Mouse (Mus musculus) brown adipose tissue, adult 24 weeks (tissue): ENCODE data around the gene Gm20517. TPM values are rescaled to one million over a fixed set of nuclear protein-coding genes. Genes with fewer than 3 reads are reported as not detected.

Experiments used
- H3K27ac ChIP-seq: fragments of 200-500 bp; replicated peaks from 2 replicates; pipeline ENCODE4 v1.5.1; 2012; ENCODE audit warnings: low read depth, mild to moderate bottlenecking, low read length
- H3K4me1 ChIP-seq: fragments of 200-500 bp; 2 replicates; pipeline ENCODE4 v1.6.1; 2012; ENCODE audit warnings: low read length, mixed read lengths; ENCODE audit not compliant: control insufficient read depth, insufficient read depth, insufficient read length
- H3K4me3 ChIP-seq: fragments of 200-500 bp; 2 replicates; pipeline ENCODE4 v1.5.1; 2012; ENCODE audit warnings: low read depth, mild to moderate bottlenecking, low read length, moderate library complexity; ENCODE audit not compliant: insufficient read depth
- polyA plus RNA-seq: library from polyadenylated mRNA; stranded (reverse); fragments of >200 nt; gene quantifications from 2 replicates; pipeline ENCODE4 v1.2.4, GENCODE M21; 2012; ENCODE audit not compliant: missing spikeins, insufficient read depth, insufficient read length

Gm20517 gene
- polyA plus RNA-seq, 1 experiment, result 5.0 TPM

DNA sequence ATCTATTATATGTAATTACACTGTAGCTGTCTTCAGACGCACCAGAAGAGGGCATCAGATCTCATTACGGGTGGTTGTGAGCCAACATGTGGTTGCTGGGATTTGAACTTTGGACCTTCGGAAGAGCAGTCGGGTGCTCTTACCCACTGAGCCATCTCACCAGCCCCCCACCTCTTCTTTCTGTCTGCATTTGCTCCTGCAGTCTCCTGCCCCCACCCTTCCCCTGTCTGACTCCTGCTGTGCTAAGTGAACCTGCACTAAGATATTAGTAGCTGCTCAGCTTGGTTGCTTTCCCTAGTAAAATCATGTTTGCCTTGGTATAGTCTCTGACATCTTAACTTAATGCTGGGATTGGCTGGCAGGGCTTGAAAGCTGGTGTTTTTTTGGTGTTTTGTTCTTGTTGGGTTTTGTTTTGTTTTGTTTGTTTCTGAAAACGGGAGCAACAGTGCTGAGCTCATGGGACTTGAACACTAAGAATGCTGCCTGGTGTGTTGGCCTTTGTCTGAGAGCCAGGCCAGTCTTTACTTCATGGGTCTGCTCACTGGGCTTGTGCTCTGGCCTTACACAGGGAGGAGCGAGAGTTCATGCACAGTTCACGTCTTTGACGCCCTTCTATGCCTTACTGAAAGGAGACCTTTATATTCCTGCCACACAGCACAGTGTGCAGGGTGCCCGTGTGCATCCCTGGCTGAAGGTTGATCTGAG lies 51.8 kb downstream of the Gm20517 start:
- Histone ChIP-seq H3K4me1 (peaks cover 2% of the 10 kb centered on the region; the same call in 1 of the 2 replicates), H3K4me3 (no peak overlapping the region), H3K27ac (no peak overlapping the region)

DNA sequence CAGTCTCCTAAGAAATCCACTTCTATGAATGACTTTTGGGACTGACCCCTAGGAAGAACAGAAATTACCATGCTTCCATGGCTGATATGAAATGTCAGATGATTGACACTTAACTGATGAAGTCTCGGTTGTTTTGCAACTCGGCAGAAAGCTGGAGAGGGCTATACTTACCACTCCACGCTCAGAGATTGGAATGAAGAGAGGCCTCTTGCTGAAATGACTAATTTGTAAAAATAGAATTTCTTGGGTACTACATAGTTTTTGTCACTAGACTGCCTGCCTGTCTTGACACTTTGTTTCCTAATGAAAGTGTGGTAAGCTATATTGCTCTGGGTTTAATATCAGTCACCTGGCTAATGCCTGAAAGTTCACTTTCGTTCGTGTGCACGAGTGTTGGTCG lies 53.1 kb downstream of the Gm20517 start:
- no peak overlapping the region for H3K27ac ChIP-seq

DNA sequence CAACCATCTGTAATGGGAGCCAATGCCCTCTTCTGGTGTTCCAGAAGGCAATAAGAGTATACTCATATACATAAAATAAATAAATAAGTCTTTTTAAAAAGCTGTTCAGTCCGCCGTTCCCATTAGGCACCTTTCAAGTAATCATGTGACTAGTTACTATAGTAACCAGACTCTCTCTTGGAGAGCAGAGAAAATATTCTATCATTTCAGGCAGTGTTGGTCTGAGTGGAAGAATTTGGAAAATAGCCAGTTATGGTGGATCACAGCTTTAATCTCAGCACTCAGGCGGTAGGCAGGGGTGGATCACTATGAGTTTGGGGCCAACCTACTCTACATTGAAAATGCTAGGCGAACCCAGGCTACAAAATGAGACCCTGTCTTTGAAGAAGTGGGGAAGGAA lies 57.8 kb downstream of the Gm20517 start:
- Histone ChIP-seq H3K4me3 (no peak overlapping the region), H3K4me1 (0 out of 2 replicates have a peak, but pooled peaks cover 2% of the 10 kb centered on the region), H3K27ac (no peak overlapping the region)

More for the DNA sequence above, 53.1 kb downstream of the Gm20517 start:
- H3K4me3 ChIP-seq, result no peak overlapping the region
- H3K4me1 ChIP-seq, result no peaks in the 10 kb centered on the region

DNA sequence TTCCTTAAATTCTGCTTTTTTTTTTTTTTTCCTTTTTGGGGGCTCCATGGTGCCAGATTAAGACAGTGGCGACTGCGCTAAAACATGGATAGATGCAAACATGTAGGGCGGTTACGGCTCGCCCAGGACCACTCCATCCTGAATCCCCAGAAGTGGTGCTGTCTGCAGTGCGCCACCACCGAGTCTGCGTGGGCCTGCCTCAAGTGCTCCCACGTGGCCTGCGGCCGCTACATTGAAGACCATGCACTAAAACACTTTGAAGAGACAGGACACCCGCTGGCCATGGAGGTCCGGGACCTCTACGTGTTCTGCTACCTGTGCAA lies 60.6 kb downstream of the Gm20517 start:
- Histone ChIP-seq H3K4me1 (0 out of 2 replicates have a peak, but pooled peaks cover 2% of the 10 kb centered on the region), H3K4me3 (peak overlapping the region; percentile 26; the same call in 1 of the 2 replicates), H3K27ac (no peak overlapping the region)

DNA sequence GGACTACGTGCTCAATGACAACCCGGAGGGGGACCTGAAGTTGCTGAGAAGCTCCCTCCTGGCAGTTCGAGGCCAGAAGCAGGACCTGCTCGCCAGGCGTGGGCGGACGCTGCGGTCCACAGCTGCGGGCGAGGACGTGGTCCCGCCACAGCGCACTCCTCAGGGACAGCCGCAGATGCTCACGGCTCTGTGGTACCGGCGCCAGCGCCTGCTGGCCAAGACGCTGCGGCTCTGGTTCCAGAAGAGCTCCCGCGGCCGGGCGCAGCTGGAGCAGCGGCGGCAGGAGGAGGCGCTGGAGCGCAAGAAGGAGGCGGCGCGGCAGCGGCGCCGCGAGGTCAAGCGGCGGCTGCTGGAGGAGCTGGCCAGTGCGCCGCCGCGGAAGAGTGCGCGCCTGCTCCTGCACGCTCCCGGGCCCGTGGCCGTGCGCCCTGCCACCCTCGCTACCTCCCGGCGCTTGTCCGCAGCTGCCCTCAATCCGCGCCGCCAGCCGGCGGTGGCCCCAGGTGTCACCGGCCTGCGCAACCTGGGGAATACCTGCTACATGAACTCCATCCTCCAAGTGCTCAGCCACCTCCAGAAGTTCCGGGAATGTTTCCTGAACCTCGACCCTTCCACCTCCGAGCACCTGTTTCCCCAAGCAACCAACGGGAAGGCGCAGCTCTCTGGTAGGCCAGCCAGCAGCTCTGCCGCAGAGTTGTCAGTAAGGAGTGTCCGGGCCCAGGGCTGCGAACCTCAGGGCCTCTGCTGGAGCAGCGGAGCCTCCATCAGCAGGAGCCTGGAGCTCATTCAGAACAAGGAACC lies 61.1 kb downstream of the Gm20517 start:
- no peak overlapping the region for H3K27ac ChIP-seq
- peak overlapping the region; percentile 55 for H3K4me3 ChIP-seq
- H3K4me1 ChIP-seq, result 0 out of 2 replicates have a peak, but pooled peaks cover 2% of the 10 kb centered on the region

DNA sequence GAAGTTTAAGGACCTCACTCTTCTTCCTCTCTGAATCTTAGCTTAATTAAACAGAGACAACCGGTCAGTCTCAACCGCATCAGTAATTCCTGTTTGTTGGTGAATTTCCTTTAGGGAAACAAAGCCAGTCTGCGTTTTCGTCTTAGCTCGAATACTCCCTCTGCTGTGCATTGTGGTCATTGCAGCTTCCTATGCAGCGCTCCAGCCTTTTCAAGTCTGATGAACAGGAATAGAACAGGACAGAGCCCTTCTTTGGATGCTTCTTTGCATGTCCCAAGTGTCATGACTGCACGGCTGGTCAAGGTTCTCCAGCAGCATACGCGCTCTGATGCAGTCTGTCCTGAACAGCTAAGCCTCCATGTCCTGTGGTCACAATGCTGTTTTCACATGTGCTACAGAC lies 65.2 kb downstream of the Gm20517 start:
- H3K4me1 ChIP-seq, result 0 out of 2 replicates have a peak, but pooled peaks cover 2% of the 10 kb centered on the region
- no peak overlapping the region for H3K27ac ChIP-seq
- H3K4me3 ChIP-seq, result no peak overlapping the region

DNA sequence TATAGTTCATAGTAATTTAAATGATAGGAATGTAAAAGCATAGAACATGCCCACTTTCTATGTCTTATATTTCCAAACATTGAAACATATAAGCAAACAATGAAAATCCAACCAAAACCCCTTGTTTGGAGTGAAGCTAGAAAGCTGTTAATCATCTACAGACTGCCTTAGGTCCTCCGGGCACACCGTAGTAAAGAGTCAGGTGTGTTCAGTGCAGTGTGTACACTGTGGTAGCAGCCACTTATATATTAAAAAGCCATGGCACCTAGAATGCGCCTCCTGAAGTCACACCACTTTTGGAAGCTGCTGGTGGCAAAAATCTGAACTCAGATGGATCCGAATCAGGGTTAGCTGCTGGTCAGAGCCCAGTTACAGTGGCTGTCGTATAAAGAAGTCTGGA lies 66.8 kb downstream of the Gm20517 start:
- Histone ChIP-seq H3K4me1 (no peaks in the 10 kb centered on the region), H3K4me3 (no peak overlapping the region), H3K27ac (no peak overlapping the region)

DNA sequence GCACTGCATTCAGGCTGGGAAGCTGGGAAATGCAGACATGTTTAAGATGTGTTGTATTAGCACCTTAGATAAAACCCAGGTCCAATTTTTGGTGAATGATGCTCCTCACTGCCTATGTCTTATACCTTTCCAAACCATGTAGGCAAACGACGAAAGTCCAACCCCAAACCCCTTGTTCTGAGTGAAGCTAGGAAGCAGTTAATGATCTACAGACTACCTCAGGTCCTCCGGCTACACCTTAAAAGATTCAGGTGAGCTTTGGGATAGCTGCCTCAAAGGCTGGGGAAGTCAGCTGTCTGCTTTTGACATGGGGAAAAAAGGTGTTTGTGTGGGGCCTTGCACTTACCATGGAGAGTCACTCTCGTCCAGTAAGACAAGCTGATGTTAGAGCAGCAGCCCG lies 67.3 kb downstream of the Gm20517 start:
- no peak overlapping the region for H3K27ac ChIP-seq

DNA sequence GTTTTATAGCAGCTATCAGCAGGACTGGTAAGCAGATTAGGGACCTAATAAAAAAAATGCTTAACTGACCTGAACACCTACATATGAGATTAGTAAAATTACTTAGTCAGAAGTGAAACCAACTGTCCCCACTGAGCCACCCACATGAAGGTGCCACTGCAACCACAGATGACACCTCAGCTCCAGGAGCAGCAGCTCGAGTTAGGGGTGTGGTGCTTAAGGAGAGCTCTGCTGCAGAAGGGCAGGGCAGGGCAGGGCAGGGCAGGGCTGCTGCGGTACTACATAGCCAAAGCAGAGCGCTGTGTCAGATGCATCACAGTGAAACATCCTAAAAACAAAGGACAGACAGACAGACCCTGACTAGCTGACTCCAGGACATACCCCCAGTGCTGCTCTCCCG lies 71.4 kb downstream of the Gm20517 start:
- Histone ChIP-seq H3K4me3 (no peak overlapping the region), H3K4me1 (no peaks in the 10 kb centered on the region)

More for the DNA sequence above, 67.3 kb downstream of the Gm20517 start:
- no peaks in the 10 kb centered on the region for H3K4me1 ChIP-seq
- no peak overlapping the region for H3K4me3 ChIP-seq

DNA sequence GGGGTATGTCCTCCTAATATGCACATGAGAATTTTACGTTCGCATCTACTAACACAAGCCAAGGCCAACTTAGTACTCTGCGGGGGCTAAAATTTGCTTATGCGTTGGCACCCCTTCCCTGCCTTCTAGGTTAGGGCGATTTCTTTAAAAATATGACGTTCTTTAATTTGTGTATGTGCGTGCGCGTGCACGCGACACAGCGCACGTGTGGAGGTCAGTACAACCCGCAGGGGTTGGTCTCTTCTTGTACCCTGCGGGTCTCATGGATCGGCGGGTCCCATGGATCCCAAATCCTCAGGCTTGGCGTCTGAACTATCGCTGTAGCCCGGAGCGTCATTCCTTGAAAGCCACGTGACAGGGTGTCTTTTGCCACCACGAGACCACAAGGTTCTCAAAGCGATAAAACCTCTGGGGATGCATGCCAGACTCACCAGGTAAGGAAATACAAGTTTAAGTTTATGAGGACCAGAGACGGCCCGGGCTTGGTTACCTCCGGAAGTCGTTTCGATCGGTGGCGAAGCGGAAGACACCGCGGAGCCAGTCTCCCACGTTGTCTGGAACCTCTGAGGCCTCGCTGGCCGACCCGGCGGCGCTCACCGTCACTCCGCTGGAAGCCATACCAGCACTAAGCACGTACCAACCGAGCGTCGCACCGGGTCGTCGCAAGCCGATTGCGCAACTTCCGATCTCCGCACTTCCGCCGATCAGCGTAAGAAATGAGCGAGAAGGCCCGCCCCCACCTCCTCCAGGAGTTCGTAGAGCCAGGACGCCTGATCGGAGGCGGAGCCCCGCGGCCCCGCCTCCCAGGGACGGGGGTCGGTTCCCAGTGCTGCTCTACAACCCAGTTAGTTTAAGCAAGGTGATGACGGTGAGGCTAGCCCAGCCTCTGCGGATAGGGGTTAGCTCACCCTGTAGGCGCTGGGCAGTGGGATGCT lies 76.3 kb downstream of the Gm20517 start:
- peak overlapping the region; percentile 73 for H3K27ac ChIP-seq
- H3K4me1 ChIP-seq, result peaks cover 2% of the 10 kb centered on the region; the same call in 1 of the 2 replicates

More for the DNA sequence above, 71.4 kb downstream of the Gm20517 start:
- no peak overlapping the region for H3K27ac ChIP-seq

DNA sequence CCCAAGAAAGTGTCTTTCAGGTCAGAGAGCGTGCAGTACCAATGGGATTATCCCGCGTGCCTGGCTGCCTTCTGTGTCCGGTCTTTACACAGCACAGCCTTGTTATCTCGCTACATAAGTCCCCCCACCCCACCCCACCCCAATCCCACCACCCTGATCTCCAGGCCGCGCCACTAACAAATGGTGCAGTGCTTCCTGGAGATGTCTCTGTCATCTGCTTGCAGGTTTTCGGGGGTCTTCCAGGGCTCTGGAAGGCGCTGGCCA lies 76.9 kb downstream of the Gm20517 start, which contains the start of gene Tomm6:
Tomm6 (minus strand) TSS at position 43 of the 264 bp plus-strand sequence.
- H3K27ac ChIP-seq, result peak within 1 kb of the TSS; percentile 73
- H3K4me1 ChIP-seq, result peaks cover 2% of the 10 kb centered on the region; the same call in 1 of the 2 replicates
- H3K4me3 ChIP-seq, result peak within 1 kb of the TSS; percentile 66

More for the DNA sequence above, 76.3 kb downstream of the Gm20517 start:
- H3K4me3 ChIP-seq, result peak overlapping the region; percentile 66

DNA sequence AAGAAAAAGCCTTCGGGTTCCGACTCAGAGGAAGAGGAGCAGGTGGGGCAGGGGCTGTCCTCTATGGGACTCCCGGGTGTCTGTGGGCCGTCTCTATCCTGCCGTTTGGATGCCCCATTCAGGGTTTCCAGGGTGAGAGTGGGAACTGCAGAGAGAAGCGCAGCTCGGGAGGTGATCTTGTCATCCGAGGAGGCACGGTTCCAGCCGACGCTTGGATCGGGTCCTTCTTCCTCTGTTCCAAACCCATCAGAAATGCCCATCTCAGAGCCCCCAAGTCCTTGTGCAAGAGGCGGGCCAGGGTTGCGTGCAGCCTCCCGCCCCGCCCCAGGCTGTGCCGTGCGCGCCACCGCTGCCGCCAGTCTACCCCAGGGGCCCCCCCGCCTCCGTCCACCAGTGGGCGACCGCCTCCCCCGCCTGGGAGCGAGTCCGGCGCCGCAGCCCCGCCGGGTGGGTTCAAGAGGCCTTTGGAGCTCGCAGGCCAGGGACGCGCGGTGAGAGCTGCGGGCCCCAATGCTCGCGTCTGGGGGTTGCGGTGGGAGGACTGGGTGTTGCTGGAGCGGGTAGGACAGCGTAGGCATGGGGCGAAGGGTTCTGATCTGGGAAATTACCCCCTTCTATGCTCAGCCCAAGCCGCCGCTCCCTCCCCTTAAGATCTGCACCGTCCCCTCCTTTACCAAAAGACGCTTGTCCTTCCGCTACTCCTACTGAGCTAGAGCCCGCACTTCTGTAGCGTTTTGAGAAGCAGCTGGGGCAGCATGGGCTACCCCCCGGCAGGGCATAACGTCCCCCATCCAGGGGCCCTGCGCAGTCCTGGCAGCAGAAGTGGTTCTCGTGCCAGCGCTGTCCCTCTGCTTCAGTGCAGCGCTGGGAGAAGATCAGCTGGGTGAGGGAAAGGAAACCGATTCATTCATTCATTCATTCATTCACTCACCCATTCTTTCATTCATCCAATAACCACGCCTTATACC lies 77.5 kb downstream of the Gm20517 start, which contains the start of gene Frs3:
Frs3 (plus strand) TSS at position 423 of the 968 bp plus-strand sequence.
- H3K4me3 ChIP-seq, result peak within 1 kb of the TSS; percentile 66
- peaks cover 2% of the 10 kb centered on the region; the same call in 1 of the 2 replicates for H3K4me1 ChIP-seq
- H3K27ac ChIP-seq, result peak within 1 kb of the TSS; percentile 73

DNA sequence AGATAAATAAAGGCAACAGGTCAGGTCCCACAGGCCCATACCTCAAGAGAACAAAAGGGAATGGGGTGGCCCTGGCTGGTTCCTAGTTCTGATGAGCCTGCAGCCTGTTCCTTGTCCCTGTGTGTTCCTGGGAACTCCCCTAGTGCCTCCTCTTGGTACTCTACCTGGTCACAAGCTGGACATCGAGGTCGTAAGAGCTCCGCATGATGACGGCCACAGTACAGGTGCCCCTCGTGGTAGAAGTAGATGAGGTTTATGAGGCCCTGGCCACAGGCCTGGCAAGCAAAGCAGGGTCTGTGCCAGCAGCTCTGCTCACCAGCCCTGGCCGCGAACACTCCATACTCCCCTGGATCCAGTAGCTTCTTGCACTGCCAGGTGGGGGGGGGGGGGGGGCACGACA lies 78.5 kb downstream of the Gm20517 start:
- no peak overlapping the region for H3K4me3 ChIP-seq
- H3K4me1 ChIP-seq, result peaks cover 2% of the 10 kb centered on the region; the same call in 1 of the 2 replicates
- H3K27ac ChIP-seq, result no peak overlapping the region

DNA sequence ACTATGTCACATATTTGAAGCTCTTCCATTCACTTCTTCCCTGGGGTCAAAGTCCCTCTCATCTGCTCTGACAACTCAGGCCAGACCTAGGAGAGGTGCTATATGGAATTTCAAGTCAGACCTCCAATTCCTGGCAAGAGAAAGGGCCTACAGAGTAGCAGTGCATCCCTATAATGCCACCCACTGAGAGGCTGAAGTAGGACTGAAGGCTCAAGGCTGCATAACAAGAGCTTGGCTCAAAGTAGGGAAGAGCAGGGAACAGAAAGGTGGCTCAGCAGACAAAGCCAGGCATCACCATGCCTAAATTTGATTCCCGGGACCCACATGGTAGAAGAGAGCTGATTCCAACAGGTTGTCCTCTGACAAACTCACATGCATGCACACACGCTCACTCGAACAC lies 80.3 kb downstream of the Gm20517 start:
- no peak overlapping the region for H3K27ac ChIP-seq
- H3K4me3 ChIP-seq, result no peak overlapping the region
- peaks cover 2% of the 10 kb centered on the region; the same call in 1 of the 2 replicates for H3K4me1 ChIP-seq
